Mouse (Mus musculus) layer of hippocampus, postnatal 14 days (tissue): Measurements from ENCODE around the gene Efhc1. TPM values are rescaled to one million over a fixed set of nuclear protein-coding genes. Genes with fewer than 3 reads are reported as not detected.

Experiments used
- DNase-seq, 2 experiments: peaks; one replicate each; pipeline ENCODE4 v3.0.0; 2021 to 2022; ENCODE audit warnings: low spot score in 2 of 2, mixed read lengths in 1 of 2
- total RNA-seq, 2 experiments: library from RNA; stranded (reverse); gene quantifications; 2 replicates each; pipeline ENCODE4 v1.2.3; 2021

Gene Efhc1
- total RNA-seq, 2 experiments from 2014 or later: 2.2 to 2.7 TPM

GRCm38 (mm10) chr1:20941857-20942256 lies 9.6 kb upstream of the Efhc1 start:
- no peak for DNase-seq

GRCm38 (mm10) chr1:20943016-20943415 lies 8.4 kb upstream of the Efhc1 start:
- no peak for DNase-seq

- no peak for DNase-seq
Observed at GRCm38 (mm10) chr1:20951799-20952198, 373 bp downstream of the Efhc1 start.

GRCm38 (mm10) chr1:20954876-20955275 lies 3.5 kb downstream of the Efhc1 start:
- DNase-seq: no peak

- no peak for DNase-seq
Observed at GRCm38 (mm10) chr1:20969642-20970041, 18.2 kb downstream of the Efhc1 start.

GRCm38 (mm10) chr1:20973389-20973788 lies 22.0 kb downstream of the Efhc1 start:
- no peak for DNase-seq

- DNase-seq: no peak
Observed at GRCm38 (mm10) chr1:20974341-20975135, 23.1 kb downstream of the Efhc1 start.

GRCm38 (mm10) chr1:20980553-20980952 lies 29.1 kb downstream of the Efhc1 start:
- no peak for DNase-seq

GRCm38 (mm10) chr1:20981764-20982163 lies 30.3 kb downstream of the Efhc1 start:
- DNase-seq: no peak

GRCm38 (mm10) chr1:20984103-20984502 lies 32.7 kb downstream of the Efhc1 start:
- DNase-seq: no peak

GRCm38 (mm10) chr1:20984582-20984981 lies 33.2 kb downstream of the Efhc1 start:
- no peak for DNase-seq

GRCm38 (mm10) chr1:20986378-20987056 lies 35.1 kb downstream of the Efhc1 start:
- DNase-seq: no peak

- no peak for DNase-seq
Observed at GRCm38 (mm10) chr1:20989461-20990083, 38.1 kb downstream of the Efhc1 start.

GRCm38 (mm10) chr1:20993690-20994089 lies 42.3 kb downstream of the Efhc1 start:
- no peak for DNase-seq

- no peak for DNase-seq
Observed at GRCm38 (mm10) chr1:20994338-20994737, 42.9 kb downstream of the Efhc1 start.

- DNase-seq: no peak
Observed at GRCm38 (mm10) chr1:20995331-20995986, 44.0 kb downstream of the Efhc1 start.

- no peak for DNase-seq
Observed at GRCm38 (mm10) chr1:20996603-20997327, 45.3 kb downstream of the Efhc1 start.

- DNase-seq: no peak
Observed at GRCm38 (mm10) chr1:20997328-20997689, 45.9 kb downstream of the Efhc1 start.

GRCm38 (mm10) chr1:20997881-20998389 lies 46.5 kb downstream of the Efhc1 start:
- no peak for DNase-seq

GRCm38 (mm10) chr1:21002246-21003142 lies 51.1 kb downstream of the Efhc1 start:
- peak; percentile 31 to 37 for DNase-seq
